Mouse (Mus musculus) intestine, postnatal 0 days (tissue): Measurements from ENCODE around the gene Hs2st1. TPM values are rescaled to one million over a fixed set of nuclear protein-coding genes. Genes with fewer than 3 reads are reported as not detected.
A peak's percentile ranks its signal among the peaks of the same experiment; 100 is the strongest.

ENCODE experiments used
- ATAC-seq: fragments of 200-750 bp; cut with Nextera tagmentation; 2 replicates; pipeline ENCODE4 v1.8.0; 2017; ENCODE audit warnings: mild to moderate bottlenecking, moderate TSS enrichment, moderate library complexity
- H3K27ac ChIP-seq: fragments of 300-500 bp; sonication (generic); 2 replicates; pipeline ENCODE4 v1.5.1; 2014; ENCODE audit warnings: mild to moderate bottlenecking, low read depth, low read length, moderate library complexity
- H3K27me3 ChIP-seq: fragments of 300-500 bp; sonication (generic); replicated peaks from 2 replicates; pipeline ENCODE4 v1.6.1; 2014; ENCODE audit warnings: low read length, mixed read lengths; ENCODE audit not compliant: control insufficient read depth, insufficient read depth
- H3K36me3 ChIP-seq: fragments of 300-500 bp; sonication (generic); 2 replicates; pipeline ENCODE4 v1.6.1; 2014; ENCODE audit warnings: mild to moderate bottlenecking, moderate library complexity; ENCODE audit not compliant: control insufficient read depth, insufficient read depth
- H3K4me1 ChIP-seq: fragments of 300-500 bp; sonication (generic); replicated peaks from 2 replicates; pipeline ENCODE4 v1.6.1; 2014; ENCODE audit warnings: antibody characterized with exemption, low read length, mixed read lengths; ENCODE audit not compliant: control insufficient read depth, insufficient read depth
- H3K4me2 ChIP-seq: fragments of 300-500 bp; sonication (generic); replicated peaks from 2 replicates; pipeline ENCODE4 v1.6.1; 2014; ENCODE audit warnings: low read depth, mild to moderate bottlenecking, moderate library complexity
- H3K4me3 ChIP-seq: fragments of 300-500 bp; sonication (generic); 2 replicates; pipeline ENCODE4 v1.5.1; 2014; ENCODE audit warnings: low read depth, low read length
- H3K9ac ChIP-seq: fragments of 300-500 bp; sonication (generic); 2 replicates; pipeline ENCODE4 v1.6.1; 2014; ENCODE audit warnings: mild to moderate bottlenecking, low read depth, low read length
- H3K9me3 ChIP-seq: fragments of 300-500 bp; sonication (generic); 2 replicates; pipeline ENCODE4 v1.6.1; 2016; ENCODE audit warnings: mixed run types; ENCODE audit not compliant: control insufficient read depth
- CTCF ChIP-seq: sonication (generic); IDR thresholded peaks from 2 replicates; pipeline ENCODE4 v1.5.1; 2016; ENCODE audit warnings: low read depth, mild to moderate bottlenecking, control low read depth, antibody characterized with exemption, moderate library complexity
- WGBS: fragments of 180-500 bp; shearing (Covaris S2); extraction: QIAGEN DNeasy Blood & Tissue Kit; methylation state at CpG from one replicate; pipeline ENCODE4 v1.1.7; 2014; 5-methylcytosine and 5-hydroxymethylcytosine counted together
- polyA plus RNA-seq: library from polyadenylated mRNA; unstranded; fragments of >200 nt; fragmentation: Nextera tagmentation; extraction: Ambion mirVana; gene quantifications from 2 replicates; pipeline ENCODE4 v1.2.1, GENCODE M21; 2015

Hs2st1 gene
- polyA plus RNA-seq, 1 experiment from 2014 or later = 6.1 TPM

GRCm38 (mm10) chr3:144510724-144511123, 59.3 kb downstream of the Hs2st1 start:
- no peak overlapping the region for H3K4me2 ChIP-seq
- WGBS = 89% methylated on average over 3 of the region's 3 CpGs
- no peaks in the 10 kb centered on the region for H3K36me3 ChIP-seq
- H3K9me3 ChIP-seq = no peaks in the 10 kb centered on the region
- no peaks in the 10 kb centered on the region for H3K27me3 ChIP-seq
- H3K27ac ChIP-seq = no peak overlapping the region
- H3K4me1 ChIP-seq = no peaks in the 10 kb centered on the region; the same call in 1 of the 2 replicates
- H3K9ac ChIP-seq = no peak overlapping the region
- no peak for ATAC-seq
- H3K4me3 ChIP-seq = no peak overlapping the region
- TF ChIP-seq CTCF = no peak

GRCm38 (mm10) chr3:144508342-144508741, 61.6 kb downstream of the Hs2st1 start:
- Histone ChIP-seq H3K9me3 (no peaks in the 10 kb centered on the region), H3K4me2 (no peak overlapping the region), H3K9ac (no peak overlapping the region), H3K4me1 (no peaks in the 10 kb centered on the region; the same call in 1 of the 2 replicates), H3K27ac (no peak overlapping the region), H3K27me3 (no peaks in the 10 kb centered on the region), H3K4me3 (no peak overlapping the region), H3K36me3 (no peaks in the 10 kb centered on the region)
- no peak for ATAC-seq
- 89% methylated on average over 4 of the region's 4 CpGs for WGBS
- TF ChIP-seq CTCF = no peak

GRCm38 (mm10) chr3:144507885-144508284, 62.1 kb downstream of the Hs2st1 start:
- WGBS = 61% methylated on average over 5 of the region's 5 CpGs
- H3K4me3 ChIP-seq = no peak overlapping the region
- no peaks in the 10 kb centered on the region for H3K9me3 ChIP-seq
- no peak overlapping the region for H3K27ac ChIP-seq
- no peaks in the 10 kb centered on the region for H3K36me3 ChIP-seq
- no peaks in the 10 kb centered on the region; the same call in 1 of the 2 replicates for H3K4me1 ChIP-seq
- no peak for ATAC-seq
- no peaks in the 10 kb centered on the region for H3K27me3 ChIP-seq
- H3K9ac ChIP-seq = no peak overlapping the region
- no peak overlapping the region for H3K4me2 ChIP-seq
- no peak for TF ChIP-seq CTCF

GRCm38 (mm10) chr3:144506213-144506612, 63.8 kb downstream of the Hs2st1 start:
- ATAC-seq = peak; percentile 66
- Histone ChIP-seq H3K27ac (no peak overlapping the region), H3K36me3 (no peaks in the 10 kb centered on the region), H3K9ac (no peak overlapping the region), H3K9me3 (no peaks in the 10 kb centered on the region), H3K27me3 (no peaks in the 10 kb centered on the region), H3K4me2 (no peak overlapping the region), H3K4me1 (no peaks in the 10 kb centered on the region), H3K4me3 (no peak overlapping the region)
- TF ChIP-seq CTCF = 0 out of 2 replicates have a peak, but pooled peaks have one; percentile 17
- WGBS = 11% methylated on average over 3 of the region's 3 CpGs

DNA sequence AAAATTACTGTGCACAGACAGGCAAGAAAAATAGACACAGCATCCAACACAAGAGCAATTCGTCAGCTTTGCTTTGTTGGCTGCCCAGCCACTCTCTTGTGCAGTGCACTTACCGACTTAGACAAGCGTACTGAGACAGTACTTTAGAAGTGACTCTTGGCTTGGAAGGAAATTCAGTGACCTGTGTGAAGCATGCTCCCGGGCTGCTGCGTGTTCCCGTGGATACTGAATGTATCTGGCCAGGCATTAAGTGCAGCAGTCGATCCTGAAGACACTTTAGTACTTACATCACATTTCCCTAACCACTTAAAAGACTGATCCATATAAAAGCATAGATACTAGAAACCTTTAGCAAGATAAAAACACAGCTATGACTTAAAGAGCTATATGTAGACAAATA, 68.1 kb downstream of the Hs2st1 start:
- H3K9me3 ChIP-seq = no peaks in the 10 kb centered on the region
- H3K27me3 ChIP-seq = no peaks in the 10 kb centered on the region
- no peaks in the 10 kb centered on the region for H3K4me1 ChIP-seq
- no peak overlapping the region for H3K9ac ChIP-seq
- H3K36me3 ChIP-seq = no peaks in the 10 kb centered on the region
- TF ChIP-seq CTCF = no peak
- no peak overlapping the region for H3K27ac ChIP-seq
- H3K4me2 ChIP-seq = no peak overlapping the region
- whole genome bisulfite sequencing = 65% methylated on average over 7 of the region's 7 CpGs
- H3K4me3 ChIP-seq = no peak overlapping the region
- no peak for ATAC-seq

GRCm38 (mm10) chr3:144496762-144497161, 73.2 kb downstream of the Hs2st1 start:
- Histone ChIP-seq H3K27me3 (no peaks in the 10 kb centered on the region), H3K4me2 (no peak overlapping the region), H3K36me3 (no peaks in the 10 kb centered on the region), H3K4me3 (no peak overlapping the region), H3K9me3 (no peaks in the 10 kb centered on the region), H3K27ac (no peak overlapping the region), H3K9ac (no peak overlapping the region), H3K4me1 (no peaks in the 10 kb centered on the region)
- TF ChIP-seq CTCF = no peak
- no peak for ATAC-seq
- WGBS = 78% methylated on average over 5 of the region's 5 CpGs

GRCm38 (mm10) chr3:144494838-144495237, 75.1 kb downstream of the Hs2st1 start:
- ATAC-seq = no peak
- Histone ChIP-seq H3K36me3 (no peaks in the 10 kb centered on the region), H3K9me3 (no peaks in the 10 kb centered on the region), H3K4me2 (no peak overlapping the region), H3K4me1 (no peaks in the 10 kb centered on the region), H3K9ac (no peak overlapping the region), H3K4me3 (no peak overlapping the region), H3K27ac (no peak overlapping the region), H3K27me3 (no peaks in the 10 kb centered on the region)
- 74% methylated on average over 5 of the region's 5 CpGs for WGBS
- no peak for TF ChIP-seq CTCF
